8 mouse cellular contexts compared by ENCODE assay signal in genomic region chr13:97939433-97940160, GRCm38 (mm10).
DNase-seq lines count a peak whose midpoint lies in the region; ATAC-seq and TF ChIP-seq lines count a peak whose summit lies in the region.

No protein-coding gene starts in this region.

- peaks cover 8% of the 10 kb centered on the region; the same call in 1 of the 2 replicates for H3K4me1 ChIP-seq in midbrain, embryonic 14.5 days (ENCODE audit: control insufficient read depth, insufficient read depth, low read length)
- H3K4me1 ChIP-seq in midbrain, embryonic 15.5 days = peaks cover 3% of the 10 kb centered on the region; the same call in 1 of the 2 replicates
- no peaks in the 10 kb centered on the region for H3K4me1 ChIP-seq in lung, postnatal 0 days (ENCODE audit: insufficient read depth, low read depth, low read length)

- TF ChIP-seq CTCF in lung, postnatal 0 days (IDR thresholded peaks at IDR 0.05) = peak; percentile 65

- TF ChIP-seq EP300 in lung, postnatal 0 days (IDR thresholded peaks at IDR 0.05) = no peak

- 69% methylated on average over 15 of the region's 15 CpGs for WGBS in midbrain, embryonic 14.5 days
- WGBS in midbrain, embryonic 15.5 days = 72% methylated on average over 15 of the region's 15 CpGs
- 59% methylated on average over 15 of the region's 15 CpGs for WGBS in lung, postnatal 0 days

- peak; percentile 55 for DNase-seq in embryo, embryonic 10.5 days (ENCODE audit: low spot score)
- DNase-seq in embryo, embryonic 10 days (ENCODE audit: low spot score) = no peak
- DNase-seq in midbrain, embryonic 14.5 days = peak; percentile 46
- peak; percentile 47 for DNase-seq in heart, postnatal 4 days
- peak; percentile 76 for DNase-seq in lung, postnatal 0 days (ENCODE audit: low spot score)
- DNase-seq in adrenal gland, postnatal 25 days = no peak

- ATAC-seq in midbrain, embryonic 14.5 days (ENCODE audit: low FRiP score, low TSS enrichment) = no peak
- ATAC-seq in midbrain, embryonic 15.5 days (replicated peaks) = no peak; the same call in 1 of the 2 replicates
- peak; percentile 70 for ATAC-seq in lung, postnatal 0 days
- no peak for ATAC-seq in megakaryocyte, adult 5-6 weeks (ENCODE audit: poor library complexity, severe bottlenecking)

- H3K9me3 ChIP-seq in midbrain, embryonic 14.5 days (ENCODE audit: control insufficient read depth, low read length) = no peaks in the 10 kb centered on the region
- no peaks in the 10 kb centered on the region for H3K9me3 ChIP-seq in midbrain, embryonic 15.5 days
- H3K9me3 ChIP-seq in lung, postnatal 0 days (ENCODE audit: low read length) = no peaks in the 10 kb centered on the region

- no peak overlapping the region for H3K4me2 ChIP-seq in midbrain, embryonic 14.5 days (ENCODE audit: low read length)
- H3K4me2 ChIP-seq in midbrain, embryonic 15.5 days = no peak overlapping the region
- no peak overlapping the region for H3K4me2 ChIP-seq in lung, postnatal 0 days (replicated peaks; ENCODE audit: low read depth, low read length)

- H3K36me3 ChIP-seq in midbrain, embryonic 14.5 days (ENCODE audit: control insufficient read depth, insufficient read depth, low read length) = no peaks in the 10 kb centered on the region
- H3K36me3 ChIP-seq in midbrain, embryonic 15.5 days (replicated peaks) = no peaks in the 10 kb centered on the region
- H3K36me3 ChIP-seq in lung, postnatal 0 days (ENCODE audit: insufficient read depth, low read length) = no peaks in the 10 kb centered on the region

- H3K4me3 ChIP-seq in midbrain, embryonic 14.5 days (replicated peaks; ENCODE audit: low read depth, low read length) = no peak overlapping the region
- no peak overlapping the region for H3K4me3 ChIP-seq in midbrain, embryonic 15.5 days
- H3K4me3 ChIP-seq in lung, postnatal 0 days (ENCODE audit: low read depth, low read length) = no peak overlapping the region

- H3K27ac ChIP-seq in midbrain, embryonic 14.5 days (replicated peaks; ENCODE audit: low read depth, low read length) = no peak overlapping the region
- no peak overlapping the region for H3K27ac ChIP-seq in midbrain, embryonic 15.5 days
- H3K27ac ChIP-seq in lung, postnatal 0 days (ENCODE audit: low read length) = no peak overlapping the region

- H3K27me3 ChIP-seq in midbrain, embryonic 14.5 days (ENCODE audit: control insufficient read depth, insufficient read depth, low read length) = no peaks in the 10 kb centered on the region
- H3K27me3 ChIP-seq in midbrain, embryonic 15.5 days (replicated peaks) = no peaks in the 10 kb centered on the region
- H3K27me3 ChIP-seq in lung, postnatal 0 days (replicated peaks; ENCODE audit: insufficient read depth, low read length) = no peaks in the 10 kb centered on the region

- H3K9ac ChIP-seq in midbrain, embryonic 14.5 days (replicated peaks; ENCODE audit: low read length) = no peak overlapping the region
- H3K9ac ChIP-seq in midbrain, embryonic 15.5 days = no peak overlapping the region
- no peak overlapping the region for H3K9ac ChIP-seq in lung, postnatal 0 days (replicated peaks; ENCODE audit: low read depth)

Comparison
In these comparisons a context has a peak if more than half of its experiments do, and no peak if none do; other contexts are left out.
1. DNase-seq: peak in embryo, embryonic 10.5 days (single experiment), midbrain, embryonic 14.5 days (single experiment), heart, postnatal 4 days (single experiment) and lung, postnatal 0 days (single experiment); none in embryo, embryonic 10 days (single experiment) and adrenal gland, postnatal 25 days (single experiment).